Mouse (Mus musculus) intestine, embryonic 14.5 days (tissue): ENCODE results near the gene Mrpl14. TPM values are rescaled to one million over a fixed set of nuclear protein-coding genes. Genes with fewer than 3 reads are reported as not detected.

Source experiments
- ATAC-seq: fragments of 200-750 bp; cut with Nextera tagmentation; replicated peaks from 2 replicates; pipeline ENCODE4 v1.8.0; 2017; ENCODE audit warnings: low read depth, moderate number of reproducible peaks, moderate TSS enrichment, moderate library complexity; ENCODE audit not compliant: low FRiP score, low TSS enrichment
- DNase-seq: peaks from one replicate; pipeline ENCODE4 v3.0.0-alpha.2; 2018; ENCODE audit warnings: low spot score
- H3K27ac ChIP-seq: fragments of 300-500 bp; sonication (generic); 2 replicates; pipeline ENCODE4 v1.5.1; 2014; ENCODE audit warnings: low read depth, mild to moderate bottlenecking, control low read depth
- H3K27me3 ChIP-seq: fragments of 300-500 bp; sonication (generic); replicated peaks from 2 replicates; pipeline ENCODE4 v1.6.1; 2014; ENCODE audit warnings: low read length, control low read depth; ENCODE audit not compliant: control insufficient read depth, insufficient read depth
- H3K36me3 ChIP-seq: fragments of 300-500 bp; sonication (generic); 2 replicates; pipeline ENCODE4 v1.6.1; 2014; ENCODE audit warnings: low read length, control low read depth; ENCODE audit not compliant: control insufficient read depth, insufficient read depth
- H3K4me1 ChIP-seq: fragments of 300-500 bp; sonication (generic); replicated peaks from 2 replicates; pipeline ENCODE4 v1.6.1; 2014; ENCODE audit warnings: low read length, control low read depth, mixed read lengths; ENCODE audit not compliant: control insufficient read depth, insufficient read depth
- H3K4me2 ChIP-seq: fragments of 300-500 bp; sonication (generic); 2 replicates; pipeline ENCODE4 v1.6.1; 2014; ENCODE audit warnings: low read length
- H3K4me3 ChIP-seq: fragments of 300-500 bp; sonication (generic); 2 replicates; pipeline ENCODE4 v1.5.1; 2014; ENCODE audit warnings: low read depth, low read length, control low read depth, mixed read lengths
- H3K9ac ChIP-seq: fragments of 300-500 bp; sonication (generic); 2 replicates; pipeline ENCODE4 v1.6.1; 2014; ENCODE audit warnings: mild to moderate bottlenecking, low read length
- H3K9me3 ChIP-seq: fragments of 300-500 bp; sonication (generic); 2 replicates; pipeline ENCODE4 v1.6.1; 2016; ENCODE audit warnings: low read length, control low read depth; ENCODE audit not compliant: control insufficient read depth
- WGBS: fragments of 180-500 bp; shearing (Covaris S2); extraction: QIAGEN DNeasy Blood & Tissue Kit; methylation state at CpG from one replicate; pipeline ENCODE4 v1.1.7; 2014; 5-methylcytosine and 5-hydroxymethylcytosine counted together
- polyA plus RNA-seq: library from polyadenylated mRNA; unstranded; fragments of >200 nt; fragmentation: Nextera tagmentation; extraction: Ambion mirVana; gene quantifications from 2 replicates; pipeline ENCODE4 v1.2.1, GENCODE M21; 2014

Mrpl14 gene
- polyA plus RNA-seq, 1 experiment from 2014 or later: 173 TPM

- Histone ChIP-seq H3K36me3 (no peaks in the 10 kb centered on the region), H3K9ac (peak overlapping the region; percentile 60), H3K4me1 (peaks cover 7% of the 10 kb centered on the region; the same call in 1 of the 2 replicates), H3K27ac (peak overlapping the region; percentile 36; the same call in 1 of the 2 replicates), H3K27me3 (no peaks in the 10 kb centered on the region), H3K9me3 (no peaks in the 10 kb centered on the region), H3K4me3 (peak overlapping the region; percentile 41), H3K4me2 (peak overlapping the region; percentile 63)
- peak; percentile 99 for DNase-seq
- WGBS: 4% methylated on average over 25 of the region's 25 CpGs
- peak; percentile 23; the same call in 1 of the 2 replicates for ATAC-seq
Observed at GRCm38 (mm10) chr17:45723732-45724573, 37.8 kb downstream of the Mrpl14 start.

DNA sequence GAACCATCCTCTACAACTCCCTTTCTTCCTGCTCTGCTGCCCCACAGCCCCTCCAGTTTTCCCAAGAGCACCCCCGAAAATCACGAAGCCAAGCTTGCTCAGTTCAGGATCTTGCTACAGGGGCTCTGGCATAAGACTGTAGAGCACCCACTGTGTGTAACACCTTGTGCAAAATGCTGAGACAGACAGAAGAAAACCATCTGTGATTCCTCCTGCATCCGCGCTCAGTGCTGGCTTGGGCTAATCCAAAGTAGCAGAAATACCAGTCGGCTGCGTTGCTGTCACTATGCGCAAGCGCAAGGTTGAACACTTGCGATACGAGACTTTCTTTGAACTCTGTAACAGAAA, 38.4 kb downstream of the Mrpl14 start:
- H3K4me3 ChIP-seq: no peak overlapping the region
- H3K9me3 ChIP-seq: no peaks in the 10 kb centered on the region
- H3K36me3 ChIP-seq: no peaks in the 10 kb centered on the region
- H3K9ac ChIP-seq: no peak overlapping the region
- no peak overlapping the region for H3K4me2 ChIP-seq
- DNase-seq (no peak), ATAC-seq (no peak)
- 86% methylated on average over 10 of the region's 10 CpGs for WGBS
- H3K27me3 ChIP-seq: no peaks in the 10 kb centered on the region
- H3K27ac ChIP-seq: 0 out of 2 replicates have a peak overlapping the region, but pooled peaks have one; percentile 36
- peaks cover 7% of the 10 kb centered on the region; the same call in 1 of the 2 replicates for H3K4me1 ChIP-seq

DNA sequence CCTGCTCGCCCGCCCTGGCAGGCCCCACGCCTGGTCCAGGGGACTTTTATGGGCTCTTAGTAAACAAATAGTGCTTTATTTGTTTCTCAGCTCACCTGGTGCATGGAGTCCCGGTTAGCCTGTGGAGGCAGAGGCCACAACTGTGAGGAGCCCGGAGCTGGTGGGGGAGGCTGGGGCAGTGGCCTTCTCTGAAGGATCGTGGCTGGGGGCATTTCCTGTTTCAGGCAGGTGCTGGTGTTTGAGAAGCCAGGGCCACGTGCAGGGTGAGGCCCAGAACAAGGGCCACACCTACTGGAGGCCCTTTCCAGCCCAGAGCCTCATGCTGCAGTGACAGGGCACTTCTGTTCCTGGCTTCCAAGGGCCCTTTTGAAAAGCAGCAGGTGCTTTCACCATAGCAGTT, 40.1 kb downstream of the Mrpl14 start:
- DNase-seq (peak; percentile 72), ATAC-seq (peak; percentile 56)
- H3K4me3 ChIP-seq: no peak overlapping the region
- H3K27ac ChIP-seq: 0 out of 2 replicates have a peak overlapping the region, but pooled peaks have one; percentile 10
- no peaks in the 10 kb centered on the region for H3K9me3 ChIP-seq
- no peaks in the 10 kb centered on the region for H3K36me3 ChIP-seq
- H3K27me3 ChIP-seq: no peaks in the 10 kb centered on the region
- WGBS: 37% methylated on average over 7 of the region's 7 CpGs
- peak overlapping the region; percentile 3; the same call in 1 of the 2 replicates for H3K9ac ChIP-seq
- peak overlapping the region; percentile 11; the same call in 1 of the 2 replicates for H3K4me2 ChIP-seq
- H3K4me1 ChIP-seq: peaks cover 7% of the 10 kb centered on the region; the same call in 1 of the 2 replicates

GRCm38 (mm10) chr17:45727481-45727880, 41.4 kb downstream of the Mrpl14 start:
- no peak overlapping the region for H3K4me2 ChIP-seq
- no peak overlapping the region for H3K4me3 ChIP-seq
- ATAC-seq: no peak
- peaks cover 9% of the 10 kb centered on the region; the same call in 1 of the 2 replicates for H3K4me1 ChIP-seq
- H3K27me3 ChIP-seq: no peaks in the 10 kb centered on the region
- no peak overlapping the region for H3K27ac ChIP-seq
- no peaks in the 10 kb centered on the region for H3K9me3 ChIP-seq
- no peak for DNase-seq
- no peak overlapping the region for H3K9ac ChIP-seq
- H3K36me3 ChIP-seq: no peaks in the 10 kb centered on the region
- WGBS: 73% methylated on average over 2 of the region's 2 CpGs

- no peaks in the 10 kb centered on the region for H3K36me3 ChIP-seq
- peaks cover 8% of the 10 kb centered on the region; the same call in 1 of the 2 replicates for H3K4me1 ChIP-seq
- no peaks in the 10 kb centered on the region for H3K9me3 ChIP-seq
- H3K4me2 ChIP-seq: no peak overlapping the region
- no peak overlapping the region for H3K4me3 ChIP-seq
- no peak for DNase-seq
- no peak for ATAC-seq
- H3K27me3 ChIP-seq: no peaks in the 10 kb centered on the region
- 58% methylated on average over 8 of the region's 8 CpGs for WGBS
- H3K9ac ChIP-seq: no peak overlapping the region
- no peak overlapping the region for H3K27ac ChIP-seq
Observed at GRCm38 (mm10) chr17:45727983-45728723, 42.0 kb downstream of the Mrpl14 start.

DNA sequence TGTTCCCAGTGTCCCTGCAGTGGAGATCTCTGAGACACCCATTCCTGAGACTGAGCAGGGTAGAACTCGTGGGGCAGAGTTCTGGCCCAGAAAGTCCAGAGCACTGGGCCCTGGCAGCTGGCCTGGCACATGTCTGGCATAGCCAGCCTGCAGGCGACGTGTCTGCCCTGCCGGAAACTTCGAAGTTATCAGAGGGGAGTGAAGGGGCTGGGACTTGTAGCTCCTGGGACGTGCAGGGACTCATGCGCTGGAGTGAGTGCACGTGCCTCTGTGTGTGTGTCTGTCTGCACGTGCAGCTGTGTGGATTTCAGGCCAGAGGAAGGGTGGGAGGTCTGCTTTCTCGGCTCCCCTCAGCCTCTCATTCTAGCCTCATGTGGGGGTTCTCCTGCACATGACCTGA, 43.3 kb downstream of the Mrpl14 start:
- Histone ChIP-seq H3K9me3 (no peaks in the 10 kb centered on the region), H3K4me1 (peaks cover 15% of the 10 kb centered on the region), H3K27ac (no peak overlapping the region; the same call in 1 of the 2 replicates), H3K9ac (no peak overlapping the region), H3K36me3 (no peaks in the 10 kb centered on the region), H3K27me3 (no peaks in the 10 kb centered on the region), H3K4me3 (no peak overlapping the region), H3K4me2 (no peak overlapping the region)
- WGBS: 46% methylated on average over 10 of the region's 10 CpGs
- no peak for ATAC-seq
- DNase-seq: no peak

DNA sequence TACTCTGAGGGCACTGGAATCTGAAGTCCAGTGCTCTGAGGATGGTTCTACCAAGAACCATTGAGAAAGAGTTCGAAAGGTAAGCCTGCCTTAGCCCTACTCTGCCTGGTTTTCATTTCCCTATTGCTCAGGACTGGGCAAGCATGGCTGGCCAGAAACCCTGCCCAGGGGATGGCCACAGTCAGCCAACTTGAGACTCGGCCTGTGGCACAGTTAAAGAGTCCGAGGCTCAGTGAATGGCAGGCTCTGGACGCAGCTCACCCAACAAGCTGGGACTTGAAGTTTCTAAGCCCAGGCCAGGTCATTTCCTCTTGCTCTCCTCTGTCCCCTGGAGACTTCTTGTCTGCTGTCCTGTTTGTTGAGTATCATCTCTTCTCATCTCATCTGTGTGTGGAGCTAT, 44.6 kb downstream of the Mrpl14 start:
- H3K9ac ChIP-seq: no peak overlapping the region
- no peaks in the 10 kb centered on the region for H3K27me3 ChIP-seq
- no peak for ATAC-seq
- H3K27ac ChIP-seq: no peak overlapping the region
- 91% methylated on average over 4 of the region's 4 CpGs for WGBS
- no peaks in the 10 kb centered on the region for H3K9me3 ChIP-seq
- no peak overlapping the region for H3K4me2 ChIP-seq
- DNase-seq: no peak
- no peak overlapping the region for H3K4me3 ChIP-seq
- H3K4me1 ChIP-seq: peaks cover 25% of the 10 kb centered on the region
- H3K36me3 ChIP-seq: no peaks in the 10 kb centered on the region

GRCm38 (mm10) chr17:45731172-45731864, 45.2 kb downstream of the Mrpl14 start:
- Histone ChIP-seq H3K9me3 (no peaks in the 10 kb centered on the region), H3K27ac (no peak overlapping the region), H3K4me3 (no peak overlapping the region), H3K36me3 (no peaks in the 10 kb centered on the region), H3K4me1 (peaks cover 31% of the 10 kb centered on the region), H3K27me3 (no peaks in the 10 kb centered on the region), H3K4me2 (no peak overlapping the region), H3K9ac (no peak overlapping the region)
- ATAC-seq (no peak), DNase-seq (peak; percentile 98)
- 25% methylated on average over 9 of the region's 9 CpGs for WGBS
